Mouse (Mus musculus) Patski (cell line): ENCODE measurements at regions not wholly inside any gene's neighbourhood (a gene's known extent, or its start where the extent isn't known, plus 50 kb on each side); places are given as distances from the start of the nearest gene placed in this dataset.

Experiments
- ATAC-seq: fragments of 100-300 bp; one replicate; pipeline ENCODE4 v1.8.0; 2021
- CTCF ChIA-PET: fragments of 350-600 bp; sonication (Branson Sonifier 250); formaldehyde crosslinking; loops from one replicate; lab custom pipeline; 2022; ENCODE audit warnings: inconsistent platforms; lab: Charles Lee
- POLR2A ChIA-PET: fragments of 350-600 bp; sonication (Branson Sonifier 250); formaldehyde crosslinking; loops from one replicate; lab custom pipeline; 2022; ENCODE audit warnings: antibody characterized with exemption, inconsistent platforms; lab: Charles Lee
- DNase-seq: peaks from one replicate; pipeline ENCODE4 v3.0.0-alpha.2; 2011; ENCODE audit warnings: low read depth, low spot score
- H3K27me3 ChIP-seq: fragments of 371-371 bp; one replicate; pipeline ENCODE4 v1.5.1; 2021
- CTCF ChIP-seq: fragments of 100-300 bp; IDR thresholded peaks from one replicate; pipeline ENCODE4 v1.5.1; 2021
- in situ Hi-C: fragments of 300-500 bp; cut with MboI; formaldehyde crosslinking; loops from 3 replicates; pipeline ENCODE4 v1.11.1; 2018; ENCODE audit warnings: low pct_unique_long_range_greater_than_20kb, mixed read lengths

DNA sequence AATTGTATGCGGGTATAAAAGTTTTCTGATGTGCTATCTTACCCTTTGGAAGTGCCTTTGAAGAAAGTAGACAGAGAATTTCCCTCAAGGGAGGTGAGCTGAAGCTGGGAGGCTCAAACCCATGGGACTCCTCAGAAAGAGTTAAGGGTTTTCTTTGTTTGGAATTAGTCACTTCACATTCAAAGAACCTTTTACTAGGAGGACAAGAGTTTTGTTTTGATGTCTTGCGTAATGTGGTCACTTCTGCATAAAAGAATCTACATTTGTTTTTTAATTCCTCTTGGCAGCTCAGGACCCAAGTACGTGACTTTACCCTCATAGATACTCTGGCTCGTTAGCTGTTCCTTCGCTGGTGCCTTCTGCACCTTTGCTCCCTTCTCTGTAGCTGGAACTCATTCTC lies 511.1 kb upstream of the Sox9 start:
- ATAC-seq (no peak), DNase-seq (no peak)
- CTCF ChIA-PET: no interaction called here
- in situ Hi-C loops: no loop called here
- TF ChIP-seq CTCF: no peak
- H3K27me3 ChIP-seq: no peaks in the 10 kb centered on the region
- POLR2A ChIA-PET: no interaction called here

DNA sequence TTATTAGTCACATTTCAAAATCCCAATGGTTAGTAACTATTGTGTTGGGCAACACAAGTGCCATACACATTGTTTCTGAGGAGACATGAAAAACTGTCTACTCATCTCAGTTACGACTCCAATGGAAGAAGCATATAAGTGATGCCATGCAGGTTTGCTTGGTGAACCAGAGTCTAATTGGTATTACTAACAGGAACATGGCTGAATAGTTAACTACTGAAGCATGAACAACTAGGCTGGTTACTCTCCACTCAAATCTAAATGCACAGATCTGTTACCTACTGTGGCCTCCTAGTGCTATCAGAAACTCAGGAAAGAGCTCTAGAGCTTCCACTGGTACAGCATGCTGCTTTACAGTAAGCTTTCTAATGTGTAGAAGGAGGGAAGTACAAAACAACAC lies 503.5 kb upstream of the Sox9 start:
- CTCF ChIA-PET: interaction anchor here (1.1 kb wide), 1 partner anchor 20 kb away, joined by 3 read pairs; no protein-coding TSS in a partner anchor
- H3K27me3 ChIP-seq: no peaks in the 10 kb centered on the region
- in situ Hi-C loops: no loop called here
- no peak for TF ChIP-seq CTCF
- DNase-seq (no peak), ATAC-seq (no peak)
- POLR2A ChIA-PET: no interaction called here

DNA sequence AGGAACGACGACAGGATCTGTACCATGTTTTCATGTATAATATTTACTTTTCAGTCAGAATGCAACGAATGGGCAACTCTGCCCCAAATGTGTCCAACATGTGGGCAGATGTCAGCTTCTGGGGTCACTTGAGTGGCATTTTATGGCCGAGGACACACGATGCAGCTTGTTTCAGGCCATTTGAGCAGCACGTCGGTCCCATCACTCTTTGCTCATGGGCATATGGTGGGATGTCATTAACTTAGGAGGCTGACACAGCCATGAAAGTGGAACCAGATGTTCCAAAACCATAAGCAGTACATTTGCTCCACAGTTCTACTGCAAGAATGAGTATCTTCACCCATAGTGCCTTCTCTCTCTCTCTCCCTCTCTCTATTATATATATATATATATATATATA lies 499.1 kb upstream of the Sox9 start:
- DNase-seq: no peak
- in situ Hi-C loops: no loop called here
- POLR2A ChIA-PET: no interaction called here
- TF ChIP-seq CTCF: no peak
- no peak for ATAC-seq
- CTCF ChIA-PET: no interaction called here
- H3K27me3 ChIP-seq: no peaks in the 10 kb centered on the region

DNA sequence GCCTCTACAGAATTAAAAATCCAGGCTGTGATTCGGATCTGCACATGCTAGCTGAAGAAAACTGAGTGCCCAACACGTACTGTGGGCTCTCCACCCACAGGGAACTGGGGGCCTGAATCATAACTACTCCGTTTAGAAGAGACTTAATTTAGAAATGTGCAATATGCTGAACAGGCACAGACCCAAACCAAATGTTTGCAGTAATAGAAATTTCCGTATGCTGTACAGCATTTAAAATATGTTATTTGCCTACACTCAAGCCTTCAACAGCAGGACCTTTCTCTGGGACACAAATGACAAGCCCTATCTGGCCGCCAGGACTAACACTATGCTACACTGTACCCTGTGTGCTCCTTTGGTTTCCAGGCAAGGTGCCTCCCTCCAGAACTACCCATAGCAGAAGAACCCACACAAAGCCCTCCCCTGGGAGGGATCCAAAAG lies 483.1 kb upstream of the Sox9 start:
- no peak for DNase-seq
- CTCF ChIA-PET: no interaction called here
- in situ Hi-C loops: no loop called here
- H3K27me3 ChIP-seq: no peaks in the 10 kb centered on the region
- POLR2A ChIA-PET: no interaction called here
- ATAC-seq: no peak
- no peak for TF ChIP-seq CTCF

DNA sequence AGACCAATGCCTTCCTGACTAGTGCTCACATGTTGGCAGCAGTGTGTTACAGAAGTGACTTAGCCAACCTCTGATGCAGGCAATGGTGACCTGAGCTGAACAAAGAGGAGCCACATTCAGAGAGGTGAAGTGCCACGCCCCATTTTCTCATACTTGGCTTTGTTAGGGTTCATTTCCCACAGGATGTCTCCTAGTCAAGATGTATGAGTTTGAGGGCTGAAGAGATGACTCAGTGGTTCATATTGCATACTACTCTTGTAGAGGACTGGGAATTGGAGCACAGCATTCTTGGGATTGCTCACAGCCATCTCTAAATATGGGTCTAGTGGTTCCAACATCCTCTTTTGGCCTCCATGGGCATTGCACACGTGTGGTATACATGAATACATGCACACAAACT lies 478.9 kb upstream of the Sox9 start:
- TF ChIP-seq CTCF: no peak
- in situ Hi-C loops: no loop called here
- no peaks in the 10 kb centered on the region for H3K27me3 ChIP-seq
- no peak for DNase-seq
- CTCF ChIA-PET: no interaction called here
- POLR2A ChIA-PET: no interaction called here
- ATAC-seq: no peak

DNA sequence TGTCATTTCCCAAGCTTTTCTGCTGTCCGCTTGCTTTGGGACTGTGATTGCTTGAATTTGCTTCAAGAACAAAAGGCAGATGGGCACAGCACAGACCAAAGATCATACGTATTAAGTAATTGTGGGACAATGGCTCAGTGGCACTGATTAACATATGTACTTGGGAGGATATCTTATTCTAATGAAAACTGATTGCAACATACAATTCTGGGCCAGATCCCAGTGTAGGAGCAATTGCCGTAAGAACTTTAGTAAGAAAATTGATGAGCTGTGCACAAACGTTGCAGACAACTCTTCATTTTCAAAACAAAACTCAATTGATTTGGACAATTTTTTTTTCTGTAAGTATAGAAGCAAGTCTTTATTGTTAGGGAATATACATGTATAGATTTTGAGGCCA lies 456.2 kb upstream of the Sox9 start:
- DNase-seq: no peak
- in situ Hi-C loops: no loop called here
- ChIA-PET POLR2A (no interaction called here), CTCF (no interaction called here)
- H3K27me3 ChIP-seq: no peaks in the 10 kb centered on the region
- no peak for TF ChIP-seq CTCF
- no peak for ATAC-seq

DNA sequence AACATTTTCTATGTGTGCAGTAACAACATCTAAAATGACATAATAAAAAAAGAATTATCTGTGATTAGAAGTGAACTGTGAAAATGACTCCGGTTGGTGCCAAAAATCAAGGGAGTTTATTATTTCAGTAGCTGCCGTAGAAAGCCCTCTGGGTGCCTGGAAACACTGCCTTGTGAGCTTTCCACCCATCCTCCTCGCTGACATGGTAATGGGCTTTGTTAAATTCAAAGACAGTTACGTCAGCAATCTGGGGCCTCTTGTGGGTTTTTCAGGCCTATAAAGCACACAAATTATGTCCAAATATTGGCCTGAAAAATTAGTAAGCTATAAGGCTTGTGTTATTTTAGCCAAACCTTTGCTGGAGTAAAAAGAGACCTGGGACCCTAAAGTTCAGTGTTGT lies 454.4 kb upstream of the Sox9 start:
- ATAC-seq: no peak
- no peak for DNase-seq
- in situ Hi-C loops: no loop called here
- no peak for TF ChIP-seq CTCF
- CTCF ChIA-PET: no interaction called here
- POLR2A ChIA-PET: no interaction called here
- H3K27me3 ChIP-seq: no peaks in the 10 kb centered on the region

DNA sequence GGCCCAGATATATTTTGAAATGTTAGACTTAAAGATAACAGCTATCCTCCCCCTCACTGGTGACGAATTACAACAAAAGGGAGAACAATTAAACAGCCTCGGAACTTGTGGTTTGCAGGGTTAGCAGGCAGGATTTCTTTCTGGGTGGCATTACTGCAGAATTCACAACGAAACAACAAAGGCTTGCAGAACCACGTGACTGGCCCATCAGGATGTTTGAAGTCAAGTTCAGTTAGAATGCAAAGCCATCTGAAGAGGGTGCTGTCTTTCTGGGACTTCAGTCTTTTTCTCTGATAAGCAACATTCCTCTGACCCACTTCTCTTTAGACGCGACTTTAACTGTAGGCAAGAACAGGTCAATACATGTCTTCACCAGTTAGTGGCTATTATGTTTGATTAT lies 436.9 kb upstream of the Sox9 start:
- DNase-seq (no peak), ATAC-seq (no peak)
- H3K27me3 ChIP-seq: no peaks in the 10 kb centered on the region
- ChIA-PET CTCF (interaction anchor here (0.6 kb wide), 1 partner anchor 1179 kb away, joined by 3 read pairs; no protein-coding TSS in a partner anchor), POLR2A (no interaction called here)
- in situ Hi-C loops: no loop called here
- TF ChIP-seq CTCF: no peak

DNA sequence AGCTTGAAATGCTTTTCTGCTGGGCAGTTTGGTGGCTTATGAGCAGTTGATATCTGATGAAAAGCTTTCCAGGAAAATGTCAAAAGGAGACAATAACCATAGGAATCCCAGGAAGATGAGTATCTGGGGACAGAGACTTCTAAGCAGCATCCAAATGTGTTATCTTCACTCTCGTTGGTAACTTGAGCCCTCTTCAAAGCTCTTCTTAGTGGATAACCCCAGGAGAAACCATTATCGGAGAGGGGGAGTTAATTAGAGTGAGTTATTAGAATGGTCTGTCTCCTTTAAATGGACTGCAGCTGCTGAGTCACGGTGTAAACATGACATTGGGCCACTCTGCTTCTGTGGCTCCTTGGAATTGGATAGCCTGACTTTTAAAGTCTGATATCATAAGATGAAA lies 436.4 kb upstream of the Sox9 start:
- TF ChIP-seq CTCF: no peak
- H3K27me3 ChIP-seq: no peaks in the 10 kb centered on the region
- DNase-seq (no peak), ATAC-seq (no peak)
- POLR2A ChIA-PET: no interaction called here
- in situ Hi-C loops: no loop called here
- CTCF ChIA-PET: interaction anchor here (0.6 kb wide), 1 partner anchor 1180 kb away, joined by 3 read pairs; no protein-coding TSS in a partner anchor

DNA sequence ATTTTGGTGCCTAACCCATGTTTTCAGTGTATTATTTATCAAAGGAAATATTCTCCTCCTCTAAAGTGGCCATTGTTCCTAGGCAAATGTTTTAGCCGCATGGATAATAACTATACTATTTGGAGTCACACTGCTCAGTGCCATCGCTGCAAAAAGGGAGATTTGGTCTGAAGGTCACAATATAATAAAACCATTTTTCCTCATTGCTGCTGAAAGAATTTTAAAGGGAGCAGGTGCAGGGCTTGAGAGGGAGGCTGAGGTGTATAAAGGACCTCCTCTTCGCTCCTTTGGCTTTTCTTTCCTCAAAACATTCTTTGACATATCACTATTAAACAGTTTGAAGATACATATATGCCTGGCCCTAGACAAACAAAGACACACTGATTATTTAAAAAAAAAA lies 435.9 kb upstream of the Sox9 start:
- no peak for ATAC-seq
- no peak for TF ChIP-seq CTCF
- H3K27me3 ChIP-seq: no peaks in the 10 kb centered on the region
- no peak for DNase-seq
- in situ Hi-C loops: no loop called here
- ChIA-PET CTCF (no interaction called here), POLR2A (no interaction called here)

DNA sequence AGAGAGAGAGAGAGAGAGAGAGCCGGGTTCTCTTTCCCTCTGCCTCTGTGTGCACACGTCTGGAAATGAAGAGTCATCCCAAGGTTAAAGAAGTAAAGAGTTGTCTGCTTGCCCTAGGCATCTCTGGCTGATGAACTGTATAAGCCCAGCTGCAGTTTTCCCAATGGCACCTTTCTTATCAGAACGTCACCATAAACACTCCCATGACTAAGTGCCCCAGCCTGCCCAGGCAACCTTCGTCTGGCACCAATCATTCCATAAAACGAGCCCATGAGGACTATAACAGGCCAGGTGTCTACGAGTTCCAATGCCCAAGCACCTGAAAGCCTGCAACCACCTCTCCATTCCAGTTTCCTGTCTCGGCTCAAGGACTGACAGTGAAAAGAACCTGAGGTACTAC lies 435.5 kb upstream of the Sox9 start:
- no peak for TF ChIP-seq CTCF
- ATAC-seq (no peak), DNase-seq (no peak)
- POLR2A ChIA-PET: no interaction called here
- CTCF ChIA-PET: no interaction called here
- in situ Hi-C loops: no loop called here
- H3K27me3 ChIP-seq: no peaks in the 10 kb centered on the region

DNA sequence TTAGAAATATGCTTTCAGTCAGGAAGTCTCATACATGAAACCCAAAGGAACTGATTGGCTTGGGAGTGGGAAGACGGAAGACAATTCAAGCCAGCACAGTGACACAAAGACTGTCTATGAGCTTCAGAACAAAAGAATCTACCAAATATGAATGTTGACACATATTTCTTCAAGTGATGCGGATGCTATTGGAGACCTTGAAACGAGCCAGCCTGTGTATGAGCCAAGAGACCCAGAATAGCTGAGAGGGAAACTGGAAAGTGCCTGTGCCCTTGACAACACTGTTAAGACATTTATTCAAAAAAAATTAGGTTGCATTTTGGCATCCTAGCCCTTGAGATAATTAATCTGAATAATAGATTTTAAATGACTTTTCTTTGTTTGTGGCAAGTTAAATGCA lies 426.7 kb upstream of the Sox9 start:
- DNase-seq (no peak), ATAC-seq (no peak)
- H3K27me3 ChIP-seq: no peaks in the 10 kb centered on the region
- no peak for TF ChIP-seq CTCF
- POLR2A ChIA-PET: no interaction called here
- in situ Hi-C loops: no loop called here
- CTCF ChIA-PET: no interaction called here
